Mouse (Mus musculus) bone marrow macrophage, adult 2 months (primary cell): Measurements from ENCODE around the gene Sfr1.

Experiments
- CTCF ChIP-seq: IDR thresholded peaks from 2 replicates; pipeline ENCODE4 v1.5.1; 2012; ENCODE audit warnings: low read depth, mild to moderate bottlenecking, low read length, moderate library complexity
- POLR2A ChIP-seq: IDR thresholded peaks from 2 replicates; pipeline ENCODE4 v1.6.1; 2012; ENCODE audit warnings: mild to moderate bottlenecking, low read depth, low read length, borderline replicate concordance

- TF ChIP-seq CTCF (no peak), POLR2A (no peak)
Observed at GRCm38 (mm10) chr19:47705080-47705771, 26.3 kb upstream of the Sfr1 start.
